Mouse (Mus musculus) c-Kit-positive CD71-positive TER-119-negative erythroid progenitor cells, embryonic 14.5 days (primary cell): ENCODE measurements around the gene Hmgb1.
A peak's percentile ranks its signal among the peaks of the same experiment; 100 is the strongest.

Source experiments
- DNase-seq: peaks from one replicate; pipeline ENCODE4 v3.0.0-alpha.2; 2013; ENCODE audit warnings: low read depth

Gene Hmgb1

DNA sequence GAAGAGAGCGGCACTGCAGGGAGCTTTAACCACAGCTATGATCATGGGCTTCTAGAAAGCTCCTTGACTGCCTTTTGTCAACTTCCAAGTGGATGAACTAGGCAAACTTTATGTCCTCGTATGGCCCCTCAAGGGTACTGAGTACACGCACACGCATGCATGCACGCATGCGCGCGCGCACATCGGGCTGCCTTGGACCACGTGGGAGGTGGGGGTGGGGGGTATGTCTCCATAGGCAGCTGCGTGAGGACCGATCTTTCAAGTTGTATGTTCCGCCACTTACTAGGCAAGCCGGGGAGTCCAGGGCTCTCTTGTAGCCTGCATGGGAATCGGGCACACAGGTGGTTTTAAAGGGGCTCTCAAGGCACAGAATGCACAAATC is 163.6 kb downstream of the Hmgb1 start:
- no peak for DNase-seq

DNA sequence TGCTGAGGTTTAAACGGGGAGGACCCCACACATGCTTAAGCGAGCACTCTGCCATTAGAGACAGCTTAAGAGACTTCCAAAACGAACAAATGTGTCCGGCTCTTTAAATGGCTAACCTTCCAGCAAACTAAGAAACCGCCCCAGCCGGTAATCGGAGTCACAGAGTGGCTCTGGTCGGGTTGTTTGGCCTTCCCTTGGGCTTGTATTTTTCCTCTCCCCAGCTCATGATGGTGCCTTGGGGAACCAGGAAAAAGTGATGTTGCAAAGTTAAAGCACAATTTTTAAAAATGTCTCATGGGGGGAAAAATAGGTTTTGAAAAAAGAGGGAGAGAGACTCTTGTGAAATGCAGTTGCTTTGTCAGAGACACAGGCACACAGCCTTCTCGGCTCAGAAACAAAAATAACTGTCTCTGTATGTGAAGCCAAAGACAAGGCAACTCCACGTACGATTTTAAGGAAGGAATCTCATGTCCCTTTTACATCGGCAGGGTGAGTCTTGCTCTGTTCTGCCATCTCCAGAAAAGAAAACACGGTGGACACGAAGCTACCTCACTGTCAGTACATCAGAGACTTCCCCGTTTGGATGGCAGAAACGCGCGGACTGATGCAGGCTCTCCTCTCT is 164.1 kb downstream of the Hmgb1 start:
- DNase-seq, result no peak

- DNase-seq, result no peak
Measured at GRCm38 (mm10) chr5:149017666-149018415, 166.4 kb downstream of the Hmgb1 start.

GRCm38 (mm10) chr5:149017181-149017580 is 167.1 kb downstream of the Hmgb1 start:
- DNase-seq, result no peak

DNA sequence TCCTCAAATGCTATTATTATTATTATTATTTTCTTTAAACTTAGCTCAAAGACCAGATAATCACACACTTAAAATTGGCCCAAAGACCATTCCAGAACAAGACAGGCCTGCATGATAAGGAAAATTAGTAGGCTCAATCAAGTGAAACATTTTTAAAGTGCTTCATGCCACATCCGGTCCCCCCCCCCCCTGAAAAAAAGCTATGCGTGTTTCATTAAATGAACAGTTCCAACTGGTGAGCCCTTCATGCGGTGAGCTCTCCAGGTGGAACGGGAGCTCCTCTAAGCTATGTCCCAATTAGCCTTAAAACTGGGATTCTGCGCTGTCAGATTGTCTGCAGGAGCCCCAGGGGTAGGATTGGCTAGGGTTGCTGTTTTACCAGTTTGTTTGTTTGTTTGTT is 168.0 kb downstream of the Hmgb1 start:
- DNase-seq, result no peak

DNA sequence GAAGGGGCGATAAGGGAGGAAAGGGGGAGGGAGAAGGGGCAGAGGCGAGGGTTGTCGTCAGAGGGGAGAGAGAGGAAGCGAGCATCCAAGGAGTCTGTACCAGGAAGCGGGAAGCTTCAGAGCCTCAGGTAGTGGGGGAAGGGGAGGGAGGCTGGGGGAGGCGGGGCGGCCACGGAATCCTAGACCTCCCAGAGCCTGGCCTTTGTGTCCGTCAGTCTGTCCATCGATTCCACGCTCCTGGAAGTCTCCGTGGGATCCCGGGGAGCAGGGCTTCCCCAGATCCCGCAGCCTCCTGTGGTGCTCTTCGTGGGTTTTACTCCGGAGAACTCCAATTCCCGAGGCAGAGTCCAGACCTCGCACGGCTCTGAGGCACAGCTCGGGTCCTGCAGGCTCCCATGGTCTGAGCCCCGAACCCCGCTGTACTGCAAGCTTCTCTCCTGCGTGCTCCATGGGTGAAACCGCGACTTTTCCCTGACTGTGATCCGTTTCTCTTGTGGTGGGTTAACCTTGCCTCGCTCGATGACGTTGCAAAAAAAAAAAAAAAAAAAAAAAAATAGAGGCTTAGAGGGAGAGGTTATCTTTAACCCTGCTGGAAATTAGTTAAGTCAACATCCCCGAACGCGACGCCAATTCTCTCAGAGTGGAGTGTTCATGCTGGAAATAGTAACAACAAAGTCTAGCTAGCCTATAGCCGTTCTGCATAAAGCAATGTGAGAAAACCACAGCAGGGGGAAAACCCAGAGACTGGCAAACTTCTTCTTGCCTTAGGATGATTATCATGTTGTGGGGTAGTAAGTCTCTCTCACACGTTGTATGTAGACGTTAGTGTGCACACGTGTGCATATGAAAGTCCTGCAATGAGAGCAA is 168.7 kb downstream of the Hmgb1 start:
- DNase-seq, result no peak

DNA sequence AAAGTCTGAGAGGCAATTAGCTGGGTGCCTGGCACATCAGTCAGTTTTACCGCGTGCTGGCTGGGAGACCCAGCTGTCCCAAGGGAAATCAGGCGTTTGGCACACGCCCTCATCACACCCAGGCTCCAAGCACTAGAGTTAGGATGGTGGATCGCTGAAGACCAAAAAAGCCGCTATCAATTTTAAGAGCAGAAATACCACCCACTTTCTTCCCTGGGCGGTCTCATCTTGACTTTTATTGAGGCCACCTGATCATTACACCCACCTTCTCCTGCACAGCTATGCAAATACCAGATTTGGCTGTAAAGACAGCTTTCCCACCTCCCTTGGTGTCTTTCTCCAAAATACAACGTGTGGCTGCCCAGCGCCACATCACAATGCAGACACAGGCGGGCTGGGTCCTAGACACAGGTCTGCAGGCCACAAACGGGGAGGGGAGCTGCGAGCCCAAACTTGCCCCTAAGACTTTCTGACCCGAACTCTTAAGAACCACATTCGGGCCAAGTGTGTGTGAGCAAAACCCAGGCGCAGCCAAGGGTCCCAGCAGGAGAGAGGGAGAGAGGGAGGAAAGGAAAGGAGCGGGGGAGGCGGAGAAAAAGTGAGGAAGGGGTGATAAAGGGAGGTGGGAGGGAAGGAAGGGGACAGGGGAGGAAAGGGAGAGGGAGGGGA is 169.6 kb downstream of the Hmgb1 start:
- DNase-seq, result no peak

- DNase-seq, result no peak
Measured at GRCm38 (mm10) chr5:149013817-149014508, 170.3 kb downstream of the Hmgb1 start.

GRCm38 (mm10) chr5:149009111-149009510 is 175.2 kb downstream of the Hmgb1 start:
- no peak for DNase-seq

DNA sequence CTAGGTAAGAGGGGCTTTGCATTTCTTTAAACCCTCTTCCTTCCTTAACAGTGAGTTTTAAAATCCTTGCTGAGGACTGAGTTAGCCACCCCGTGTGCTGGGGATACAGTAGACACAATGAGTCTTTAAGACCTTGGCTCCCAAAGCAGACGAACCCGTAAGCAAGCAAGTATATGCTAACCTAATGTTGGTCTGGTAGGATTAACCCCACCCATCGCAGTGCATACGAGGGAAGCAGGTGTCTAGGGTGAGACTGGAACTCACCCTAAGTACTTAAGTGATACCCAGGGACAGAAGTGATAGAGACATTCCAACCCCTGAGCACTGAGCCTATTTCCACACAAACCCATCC is 177.0 kb downstream of the Hmgb1 start:
- no peak for DNase-seq

GRCm38 (mm10) chr5:149006362-149007294 is 177.7 kb downstream of the Hmgb1 start:
- peak; percentile 87 for DNase-seq

GRCm38 (mm10) chr5:149005701-149006361 is 178.5 kb downstream of the Hmgb1 start:
- DNase-seq, result no peak

GRCm38 (mm10) chr5:149005083-149005482 is 179.2 kb downstream of the Hmgb1 start:
- DNase-seq, result no peak

DNA sequence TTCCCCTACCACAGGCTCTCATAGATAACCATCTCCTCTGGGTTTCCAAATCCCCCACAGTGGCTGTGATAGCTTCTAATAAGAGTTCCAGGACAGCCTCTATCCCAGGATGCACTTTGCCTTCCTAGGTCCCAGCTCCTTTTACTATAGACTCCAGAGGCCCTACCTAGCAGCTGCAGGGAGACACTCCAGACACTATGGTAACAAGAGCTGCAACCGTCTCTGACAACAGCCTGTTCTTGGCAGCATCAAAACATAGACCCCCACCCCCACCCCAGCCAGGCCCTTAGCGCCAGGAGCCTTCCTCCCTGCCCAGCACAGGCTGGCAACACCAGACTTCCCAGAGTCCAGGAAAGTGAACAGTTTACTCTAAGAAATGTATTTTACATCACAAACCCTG is 181.2 kb downstream of the Hmgb1 start:
- no peak for DNase-seq

GRCm38 (mm10) chr5:149002803-149003115 is 181.5 kb downstream of the Hmgb1 start:
- no peak for DNase-seq

GRCm38 (mm10) chr5:149002034-149002802 is 182.1 kb downstream of the Hmgb1 start:
- no peak for DNase-seq

GRCm38 (mm10) chr5:148999802-149000201 is 184.5 kb downstream of the Hmgb1 start:
- DNase-seq, result no peak

DNA sequence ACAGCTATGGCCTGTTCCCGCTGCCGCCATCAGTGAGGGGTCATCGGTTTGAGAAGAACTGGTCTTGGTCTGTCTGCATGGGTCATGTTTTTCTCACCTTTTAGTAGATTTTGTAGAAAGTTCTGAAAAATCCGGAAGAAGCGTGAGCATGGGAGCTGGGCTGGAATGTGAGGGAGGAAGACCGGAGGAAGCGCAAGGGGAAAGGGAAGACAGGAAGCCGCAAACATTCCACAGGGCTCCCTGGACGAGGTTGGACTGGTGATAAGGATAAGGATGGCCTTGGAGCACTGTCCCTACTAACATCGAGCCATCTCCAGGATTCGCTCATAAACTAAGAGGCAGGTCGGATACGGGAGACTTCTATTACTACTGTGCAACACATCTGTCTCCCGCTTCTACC is 185.8 kb downstream of the Hmgb1 start:
- DNase-seq, result no peak

- DNase-seq, result no peak
Measured at GRCm38 (mm10) chr5:148996709-148997037, 187.6 kb downstream of the Hmgb1 start.
